Mouse (Mus musculus) neural tube, embryonic 14.5 days (tissue): ENCODE results near the gene Adgra3. TPM values are rescaled to one million over a fixed set of nuclear protein-coding genes. Genes with fewer than 3 reads are reported as not detected.

ENCODE experiments used
- ATAC-seq: fragments of 200-750 bp; cut with Nextera tagmentation; 2 replicates; pipeline ENCODE4 v1.8.0; 2017; ENCODE audit warnings: low read depth, mild to moderate bottlenecking, moderate TSS enrichment, moderate library complexity
- H3K27ac ChIP-seq: fragments of 300-500 bp; sonication (generic); 2 replicates; pipeline ENCODE4 v1.5.1; 2014; ENCODE audit warnings: low read depth, mild to moderate bottlenecking, control low read depth, low read length, moderate library complexity, mixed read lengths
- H3K27me3 ChIP-seq: fragments of 300-500 bp; sonication (generic); 2 replicates; pipeline ENCODE4 v1.6.1; 2014; ENCODE audit warnings: low read length; ENCODE audit not compliant: control insufficient read depth, insufficient read depth
- H3K36me3 ChIP-seq: fragments of 300-500 bp; sonication (generic); 2 replicates; pipeline ENCODE4 v1.6.1; 2014; ENCODE audit warnings: low read length, mixed read lengths; ENCODE audit not compliant: control insufficient read depth, insufficient read depth
- H3K4me1 ChIP-seq: fragments of 300-500 bp; sonication (generic); 2 replicates; pipeline ENCODE4 v1.6.1; 2014; ENCODE audit warnings: low read length; ENCODE audit not compliant: control insufficient read depth, insufficient read depth
- H3K4me2 ChIP-seq: fragments of 300-500 bp; sonication (generic); 2 replicates; pipeline ENCODE4 v1.6.1; 2014; ENCODE audit warnings: mild to moderate bottlenecking, low read depth, low read length, control low read depth
- H3K4me3 ChIP-seq: fragments of 300-500 bp; sonication (generic); 2 replicates; pipeline ENCODE4 v1.5.1; 2014; ENCODE audit warnings: low read depth, low read length, control low read depth, mixed read lengths
- H3K9ac ChIP-seq: fragments of 300-500 bp; sonication (generic); replicated peaks from 2 replicates; pipeline ENCODE4 v1.6.1; 2014; ENCODE audit warnings: low read depth, mild to moderate bottlenecking, control low read depth, low read length, mixed read lengths
- H3K9me3 ChIP-seq: fragments of 300-500 bp; sonication (generic); 2 replicates; pipeline ENCODE4 v1.6.1; 2016; ENCODE audit warnings: low read length; ENCODE audit not compliant: control insufficient read depth
- WGBS: fragments of 180-500 bp; shearing (Covaris S2); extraction: QIAGEN DNeasy Blood & Tissue Kit; methylation state at CpG from one replicate; pipeline ENCODE4 v1.1.7; 2014; 5-methylcytosine and 5-hydroxymethylcytosine counted together
- polyA plus RNA-seq: library from polyadenylated mRNA; unstranded; fragments of >200 nt; fragmentation: Nextera tagmentation; extraction: Ambion mirVana; gene quantifications from 2 replicates; pipeline ENCODE4 v1.2.1, GENCODE M21; 2014

The Adgra3 gene
- polyA plus RNA-seq: 18.0 and 22.7 TPM in 2 replicates

GRCm38 (mm10) chr5:50058421-50059286 is at the start of gene Adgra3:
TSS of gene Adgra3 (minus strand) at chr5:50059006.
- no peaks in the 10 kb centered on the region for H3K9me3 ChIP-seq
- 0% methylated on average over 59 of the region's 113 CpGs for WGBS
- H3K27ac ChIP-seq: peak within 1 kb of the TSS; percentile 55
- H3K4me1 ChIP-seq: peaks cover 5% of the 10 kb centered on the region; the same call in 1 of the 2 replicates
- ATAC-seq: peak; percentile 90
- peak within 1 kb of the TSS; percentile 96 for H3K4me3 ChIP-seq
- H3K9ac ChIP-seq: peak within 1 kb of the TSS; percentile 93
- H3K27me3 ChIP-seq: no peaks in the 10 kb centered on the region
- peak within 1 kb of the TSS; percentile 81 for H3K4me2 ChIP-seq
- no peaks in the 10 kb centered on the region for H3K36me3 ChIP-seq

- no peak for ATAC-seq
- no peaks in the 10 kb centered on the region for H3K36me3 ChIP-seq
- H3K27ac ChIP-seq: no peak overlapping the region
- no peaks in the 10 kb centered on the region for H3K9me3 ChIP-seq
- no peaks in the 10 kb centered on the region for H3K27me3 ChIP-seq
- no peak overlapping the region for H3K4me2 ChIP-seq
- H3K4me3 ChIP-seq: no peak overlapping the region
- WGBS: 77% methylated on average over 1 of the region's 1 CpGs
- H3K4me1 ChIP-seq: no peaks in the 10 kb centered on the region
- H3K9ac ChIP-seq: no peak overlapping the region
Observed at GRCm38 (mm10) chr5:50083441-50083840, 24.6 kb upstream of the Adgra3 start.

GRCm38 (mm10) chr5:50074245-50074644 is 15.4 kb upstream of the Adgra3 start:
- Histone ChIP-seq H3K27ac (no peak overlapping the region), H3K27me3 (no peaks in the 10 kb centered on the region), H3K9me3 (no peaks in the 10 kb centered on the region), H3K4me3 (no peak overlapping the region), H3K9ac (no peak overlapping the region), H3K4me1 (no peaks in the 10 kb centered on the region), H3K36me3 (no peaks in the 10 kb centered on the region), H3K4me2 (no peak overlapping the region)
- ATAC-seq: no peak

GRCm38 (mm10) chr5:50064236-50064635 is 5.4 kb upstream of the Adgra3 start:
- H3K4me1 ChIP-seq: no peaks in the 10 kb centered on the region
- H3K4me2 ChIP-seq: no peak overlapping the region
- no peak overlapping the region for H3K4me3 ChIP-seq
- WGBS: 90% methylated on average over 3 of the region's 3 CpGs
- no peaks in the 10 kb centered on the region for H3K36me3 ChIP-seq
- no peak overlapping the region for H3K9ac ChIP-seq
- ATAC-seq: no peak
- no peaks in the 10 kb centered on the region for H3K9me3 ChIP-seq
- H3K27ac ChIP-seq: no peak overlapping the region
- H3K27me3 ChIP-seq: no peaks in the 10 kb centered on the region

- 93% methylated on average over 7 of the region's 7 CpGs for WGBS
- Histone ChIP-seq H3K9me3 (no peaks in the 10 kb centered on the region), H3K4me3 (peak overlapping the region; percentile 96; the same call in 1 of the 2 replicates), H3K27me3 (no peaks in the 10 kb centered on the region), H3K9ac (no peak overlapping the region; the same call in 1 of the 2 replicates), H3K4me1 (peaks cover 5% of the 10 kb centered on the region; the same call in 1 of the 2 replicates), H3K36me3 (no peaks in the 10 kb centered on the region), H3K27ac (no peak overlapping the region), H3K4me2 (peak overlapping the region; percentile 81; the same call in 1 of the 2 replicates)
- ATAC-seq: 0 out of 2 replicates have a peak, but pooled peaks have one; percentile 1
Observed at GRCm38 (mm10) chr5:50059586-50059985, 780 bp upstream of the Adgra3 start.

GRCm38 (mm10) chr5:50057612-50058420 is 990 bp downstream of the Adgra3 start:
- Histone ChIP-seq H3K9ac (peak overlapping the region; percentile 93), H3K27ac (peak overlapping the region; percentile 55; the same call in 1 of the 2 replicates), H3K4me2 (peak overlapping the region; percentile 81), H3K4me3 (peak overlapping the region; percentile 96), H3K4me1 (peaks cover 5% of the 10 kb centered on the region; the same call in 1 of the 2 replicates), H3K27me3 (no peaks in the 10 kb centered on the region), H3K9me3 (no peaks in the 10 kb centered on the region), H3K36me3 (no peaks in the 10 kb centered on the region)
- ATAC-seq: 0 out of 2 replicates have a peak, but pooled peaks have one; percentile 36
- WGBS: 2% methylated on average over 26 of the region's 26 CpGs

- Histone ChIP-seq H3K4me3 (no peak overlapping the region), H3K9me3 (no peaks in the 10 kb centered on the region), H3K36me3 (no peaks in the 10 kb centered on the region), H3K27me3 (no peaks in the 10 kb centered on the region), H3K4me1 (peaks cover 13% of the 10 kb centered on the region; the same call in 1 of the 2 replicates), H3K9ac (no peak overlapping the region), H3K27ac (no peak overlapping the region), H3K4me2 (no peak overlapping the region)
- no peak for ATAC-seq
- WGBS: 76% methylated on average over 4 of the region's 4 CpGs
Observed at GRCm38 (mm10) chr5:50052456-50052855, 6.3 kb downstream of the Adgra3 start.

GRCm38 (mm10) chr5:50050668-50051425 is 8.0 kb downstream of the Adgra3 start:
- ATAC-seq: no peak
- H3K27me3 ChIP-seq: no peaks in the 10 kb centered on the region
- peaks cover 9% of the 10 kb centered on the region; the same call in 1 of the 2 replicates for H3K4me1 ChIP-seq
- H3K4me3 ChIP-seq: no peak overlapping the region
- H3K27ac ChIP-seq: no peak overlapping the region
- no peak overlapping the region for H3K4me2 ChIP-seq
- H3K36me3 ChIP-seq: no peaks in the 10 kb centered on the region
- no peaks in the 10 kb centered on the region for H3K9me3 ChIP-seq
- WGBS: 50% methylated on average over 21 of the region's 21 CpGs
- H3K9ac ChIP-seq: no peak overlapping the region
